Mouse (Mus musculus) heart, adult 9 months (tissue): ENCODE results near the gene Micu1.

Experiments
- DNase-seq, 2 experiments: peaks; one replicate each; pipeline ENCODE4 v3.0.0; 2022; ENCODE audit warnings: low spot score in 2 of 2

The Micu1 gene

DNA sequence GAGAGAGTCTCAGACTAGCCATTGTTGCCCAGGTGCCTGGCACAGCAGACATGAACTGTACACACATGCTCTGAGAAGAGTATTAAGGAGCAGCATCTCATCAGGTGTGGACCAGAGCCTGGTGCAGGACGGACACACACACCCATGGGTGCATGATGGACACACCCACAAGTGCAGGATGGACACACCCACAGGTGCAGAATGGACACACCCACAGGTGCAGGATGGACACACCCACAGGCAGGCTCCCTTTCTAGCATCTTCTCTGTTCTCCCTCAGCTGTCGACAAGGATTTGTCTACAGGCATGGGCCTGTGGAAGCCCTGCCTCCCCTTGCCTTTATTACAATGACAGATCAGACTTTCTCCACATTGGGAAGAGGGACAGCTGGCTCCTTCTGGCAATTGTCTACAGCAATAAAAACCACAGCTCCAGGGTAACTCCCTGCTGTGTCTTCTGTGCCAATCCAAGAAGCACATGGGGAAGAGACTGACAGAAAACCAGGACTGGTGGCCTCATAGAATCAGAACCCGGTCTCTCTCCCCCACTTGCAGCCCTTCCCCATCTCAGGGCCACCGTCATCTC is 107.8 kb downstream of the Micu1 start:
- DNase-seq = peak in 1 of 2 experiments; percentile 24

DNA sequence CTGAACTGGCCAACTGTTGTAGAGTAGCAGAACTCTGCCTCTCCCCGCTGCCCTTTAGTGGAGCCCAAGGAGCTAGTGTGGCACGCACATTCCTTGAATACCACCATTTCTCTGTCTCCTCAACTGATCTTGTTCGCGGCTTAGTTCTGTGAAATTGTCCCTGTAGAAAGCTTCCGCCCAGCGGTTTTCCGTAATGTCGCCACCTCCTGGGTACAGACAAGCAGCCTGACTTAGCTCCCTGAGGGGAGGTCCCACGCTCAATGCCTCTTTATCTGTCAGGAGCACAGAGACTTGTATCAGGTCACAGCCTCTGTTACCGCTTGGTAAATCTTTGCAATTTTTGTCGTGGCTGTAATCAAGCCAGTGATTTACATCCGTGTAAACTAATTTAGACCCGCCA is 110.7 kb downstream of the Micu1 start:
- no peak for DNase-seq

DNA sequence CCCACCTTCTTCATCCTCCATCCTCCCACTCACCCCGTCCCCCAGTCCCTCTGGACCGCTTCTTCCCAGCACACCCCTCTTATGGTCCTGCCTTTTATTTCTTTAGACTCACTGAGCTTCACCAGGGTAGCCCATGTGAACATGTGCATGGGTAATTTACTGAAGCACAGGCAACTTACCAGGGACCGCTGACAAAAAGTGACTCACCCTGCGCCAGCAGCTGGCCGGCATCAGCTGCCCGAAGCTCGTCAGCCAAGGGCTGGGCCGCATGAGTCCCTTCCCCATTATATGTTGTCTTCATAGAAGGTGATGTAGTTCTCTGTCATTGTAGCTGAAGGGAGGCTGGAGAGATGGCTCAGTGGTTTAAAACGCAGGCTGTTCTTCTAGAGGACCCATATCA is 111.5 kb downstream of the Micu1 start:
- DNase-seq = peak in 1 of 2 experiments; percentile 17

DNA sequence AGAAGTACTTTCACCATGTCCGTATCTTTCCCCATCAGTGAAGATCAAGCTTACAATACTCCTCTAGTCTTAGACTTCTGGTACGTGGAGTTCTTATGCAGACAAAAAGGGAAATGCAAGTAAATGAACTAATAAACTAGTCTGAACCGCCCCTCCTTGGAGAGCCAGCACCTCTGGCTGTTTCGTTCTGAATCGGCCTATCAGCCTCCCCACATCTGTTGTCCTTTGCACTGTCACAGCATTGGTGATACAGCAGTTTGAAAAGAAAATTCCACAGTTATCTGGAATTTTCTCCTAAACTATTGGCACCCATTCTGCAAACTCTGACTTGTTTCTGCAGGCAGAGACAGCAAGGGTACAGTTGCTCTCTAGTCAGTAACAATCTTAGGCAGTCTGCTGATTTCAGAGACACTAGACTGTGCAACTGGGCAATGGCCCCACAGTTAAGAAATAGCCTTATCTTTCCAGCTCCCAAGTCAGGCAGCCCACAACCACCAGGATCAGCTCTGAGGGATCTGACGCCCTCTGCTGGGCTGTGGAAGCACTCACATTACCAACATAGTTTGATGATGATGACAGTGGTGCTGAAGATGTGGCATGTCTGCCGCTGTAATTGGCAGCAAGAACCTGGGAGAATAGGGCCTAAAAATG is 112.4 kb downstream of the Micu1 start:
- DNase-seq = peak; percentile 66 to 70

DNA sequence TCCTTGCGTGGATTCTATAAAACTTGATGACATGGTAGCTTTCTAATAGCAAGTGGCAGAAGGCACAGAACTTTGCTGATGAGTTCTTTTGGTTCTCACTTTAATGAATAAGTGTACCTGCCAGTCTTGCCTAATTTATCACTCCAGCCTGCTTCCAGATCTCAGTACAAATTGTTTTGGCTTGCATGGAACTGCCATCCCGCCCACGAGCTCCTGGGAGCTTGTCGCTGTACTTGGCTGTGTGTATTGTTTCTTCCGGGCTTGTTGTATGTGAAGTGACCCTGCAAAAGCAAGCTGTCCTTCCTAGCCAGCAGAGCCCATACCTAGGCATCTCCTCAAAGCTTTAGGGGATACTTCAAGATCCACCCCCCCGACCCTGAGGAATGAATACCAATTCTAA is 114.3 kb downstream of the Micu1 start:
- DNase-seq = no peak

DNA sequence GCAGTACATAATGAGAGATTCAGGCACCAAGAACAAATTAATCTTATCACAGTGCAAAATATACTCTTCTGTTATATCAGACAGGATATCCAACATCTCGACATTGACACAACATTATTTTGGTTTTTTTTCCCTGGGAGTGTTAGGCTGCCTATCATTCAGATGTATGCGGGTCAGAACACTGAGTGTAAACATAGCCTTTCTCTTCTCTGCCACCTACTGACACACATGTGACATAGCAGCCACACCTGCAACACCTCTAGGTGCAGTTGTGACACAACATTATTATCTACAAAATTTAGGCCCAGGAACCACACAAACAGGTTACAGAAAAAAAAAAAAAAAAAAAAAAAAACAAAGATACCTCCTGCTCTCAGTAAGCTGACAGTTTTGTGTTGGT is 115.3 kb downstream of the Micu1 start:
- no peak for DNase-seq

DNA sequence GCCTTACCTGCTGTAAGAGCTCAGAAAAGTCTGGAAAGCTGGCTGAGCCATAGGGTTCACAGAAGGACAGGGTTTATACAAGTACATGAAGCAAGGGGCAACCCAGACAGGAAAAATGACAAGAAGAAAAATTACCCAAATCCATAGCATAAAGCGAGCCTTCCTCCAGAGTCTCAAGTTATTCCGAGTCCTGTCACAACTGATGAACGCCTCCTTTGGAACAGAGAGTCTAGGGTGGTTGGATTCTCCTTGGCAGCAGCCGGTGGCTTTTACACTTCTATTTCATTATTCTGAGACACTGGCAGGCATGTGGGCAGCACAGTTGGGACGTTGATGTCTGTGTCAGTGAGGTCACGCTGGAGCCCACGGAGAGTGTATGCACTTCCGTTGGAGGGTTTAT is 115.7 kb downstream of the Micu1 start:
- no peak for DNase-seq

DNA sequence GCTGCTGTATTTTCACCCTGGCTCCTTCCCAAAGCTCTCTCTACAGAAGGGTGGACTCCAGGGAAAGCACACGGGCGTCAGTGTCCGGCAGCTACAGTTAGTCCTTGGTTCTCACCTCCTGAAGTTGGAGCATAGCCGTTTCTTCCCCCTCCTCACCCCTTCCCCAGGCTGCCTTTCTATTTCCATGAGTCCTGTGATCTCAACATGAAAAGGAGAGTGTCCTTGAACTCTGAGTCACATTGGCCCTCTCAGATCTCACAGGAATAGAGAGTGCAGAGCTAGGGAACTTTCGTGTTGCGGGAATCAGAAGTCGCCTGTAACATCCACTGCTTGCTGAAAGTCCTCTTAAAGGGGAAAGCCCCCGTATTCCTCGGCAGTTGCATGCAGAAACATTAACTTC is 116.9 kb downstream of the Micu1 start:
- no peak for DNase-seq

DNA sequence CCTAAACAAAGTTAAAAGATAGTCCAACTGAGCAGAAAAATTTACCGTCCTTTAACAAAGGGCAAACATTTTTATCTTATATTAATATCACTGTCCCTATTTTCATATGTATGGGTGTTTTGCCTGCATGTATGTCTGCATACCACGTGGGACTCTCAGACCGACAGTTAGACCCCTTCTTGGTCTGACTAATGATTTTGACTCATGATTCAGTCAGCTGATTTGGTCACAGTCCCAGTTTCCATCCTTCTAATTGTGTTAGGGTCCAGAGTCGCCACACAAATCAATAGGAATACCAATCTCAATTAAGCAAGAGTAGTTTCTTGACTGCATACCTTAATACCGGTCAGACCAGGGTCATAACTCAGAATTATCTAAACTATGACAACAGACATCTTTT is 118.6 kb downstream of the Micu1 start:
- DNase-seq = no peak

DNA sequence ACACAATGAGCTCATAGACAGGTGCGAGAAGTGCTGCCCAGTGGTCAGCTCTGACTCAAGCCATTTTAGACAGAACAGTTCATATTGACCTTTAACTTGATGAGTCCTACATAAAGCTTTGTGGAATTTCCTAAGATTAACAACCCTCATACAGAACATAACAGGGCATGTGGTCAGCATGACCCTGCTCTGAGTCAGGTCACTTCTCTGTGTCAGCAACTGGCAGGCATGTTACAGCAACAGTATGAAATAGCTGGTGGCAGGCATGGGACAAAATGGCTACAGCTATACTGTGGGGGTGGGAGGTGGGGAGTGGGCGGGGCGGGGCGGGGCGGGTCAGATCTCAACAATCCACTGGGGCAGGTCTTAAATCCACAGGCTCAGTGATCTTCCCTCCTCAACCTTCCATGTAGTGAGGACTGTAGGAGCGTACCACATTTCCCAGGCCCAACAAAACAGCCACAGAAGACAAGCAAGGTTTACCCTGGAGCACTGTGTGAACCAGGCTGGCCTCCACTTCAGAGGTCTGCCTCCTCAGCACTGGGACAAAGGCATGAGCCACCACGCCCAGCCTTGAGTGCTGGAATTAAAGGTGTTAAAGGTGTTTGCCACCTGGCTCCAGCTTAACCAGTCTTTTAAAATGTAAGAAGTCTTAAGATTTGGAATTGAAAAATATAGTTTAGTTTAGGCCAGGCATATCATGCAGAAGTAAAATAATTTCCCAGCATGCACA is 119.2 kb downstream of the Micu1 start:
- no peak for DNase-seq

DNA sequence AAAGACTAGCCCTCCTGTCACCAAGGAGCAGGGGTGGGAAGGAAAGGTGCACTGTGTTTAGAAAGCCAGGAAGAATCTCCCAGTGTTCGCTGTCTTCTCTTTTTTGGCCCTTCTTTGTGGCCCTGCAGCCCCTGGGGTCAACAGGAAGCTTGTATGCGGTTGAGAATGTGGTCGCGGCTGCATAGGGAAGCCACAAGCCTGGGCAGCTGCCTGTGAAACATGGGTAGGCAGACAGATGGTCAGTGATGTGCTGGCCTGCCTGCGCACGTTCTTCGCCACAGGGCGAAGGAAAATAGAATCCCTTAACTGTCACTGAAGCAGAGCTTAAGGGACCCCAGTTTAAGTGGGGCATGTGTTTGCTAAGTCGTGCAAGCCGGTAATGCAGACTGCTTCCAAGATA is 120.6 kb downstream of the Micu1 start:
- no peak for DNase-seq

DNA sequence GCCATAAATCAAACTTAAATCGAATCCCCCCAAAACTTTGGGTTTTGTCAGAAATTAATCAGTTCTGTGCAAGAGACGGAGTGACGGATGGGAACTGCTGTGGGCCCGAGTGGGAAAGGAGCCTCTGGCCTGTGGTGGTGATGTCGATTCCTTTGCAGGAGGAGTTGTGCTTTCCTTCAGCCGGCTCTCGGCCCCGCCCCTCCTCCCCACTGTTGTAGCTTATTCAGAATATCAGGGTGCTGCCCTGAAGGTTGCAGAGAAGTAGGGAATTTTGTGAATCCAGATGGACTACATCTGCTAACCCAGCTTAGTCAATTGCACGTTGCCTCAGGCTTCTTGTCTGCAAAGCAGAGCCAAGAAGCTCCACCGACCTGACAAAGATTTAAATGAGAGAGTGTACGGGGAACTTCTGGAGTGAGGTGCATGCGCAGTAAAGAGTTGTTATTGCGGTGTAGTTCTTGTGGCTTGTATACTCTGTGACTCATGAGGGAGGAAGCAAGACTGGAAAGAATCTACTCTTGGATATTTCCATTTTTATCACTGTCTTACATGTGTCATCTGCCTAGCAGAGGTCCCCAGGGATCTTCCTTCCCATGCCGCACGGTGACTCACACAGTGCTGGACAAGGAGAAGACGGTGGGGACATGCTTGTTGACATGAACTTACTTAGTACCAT is 123.0 kb downstream of the Micu1 start:
- DNase-seq = peak; percentile 59 to 68

DNA sequence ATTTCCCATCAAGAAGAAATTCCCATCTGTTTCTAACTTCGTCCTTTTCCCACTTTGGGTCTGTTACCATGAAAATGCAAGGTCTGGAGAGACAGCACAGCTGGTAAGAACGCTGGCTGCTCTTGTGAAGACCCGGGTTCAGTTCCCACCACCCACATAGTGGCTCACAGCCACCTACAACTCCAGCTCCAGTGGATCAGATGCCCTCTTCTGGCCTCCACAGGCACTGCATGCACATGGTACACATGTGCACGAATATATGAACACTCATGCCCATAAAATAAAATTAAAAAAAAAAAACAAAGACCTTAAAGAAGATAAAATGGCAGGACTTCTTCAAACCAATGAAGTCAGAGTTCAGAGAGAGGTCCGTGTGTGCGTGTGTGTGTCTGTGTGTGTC is 127.6 kb downstream of the Micu1 start:
- no peak for DNase-seq

DNA sequence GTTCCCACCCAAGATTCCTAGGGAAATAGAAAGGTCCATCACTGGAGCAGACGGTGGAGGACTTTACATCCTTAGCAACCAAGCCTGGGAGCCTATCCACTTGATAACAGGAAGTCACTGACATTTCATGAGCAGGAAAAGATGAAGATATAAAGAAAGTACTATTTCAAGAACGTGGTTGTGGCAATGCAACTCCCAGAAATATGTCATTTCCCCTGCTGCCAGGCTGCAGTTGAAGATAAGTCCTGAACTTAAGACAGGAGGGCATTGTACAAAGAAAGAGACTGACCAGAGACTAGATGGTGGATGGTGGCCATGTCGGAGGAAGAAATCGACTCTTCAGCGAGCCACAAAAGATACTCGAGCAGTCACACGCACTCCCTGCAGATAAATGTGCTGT is 129.7 kb downstream of the Micu1 start:
- no peak for DNase-seq

DNA sequence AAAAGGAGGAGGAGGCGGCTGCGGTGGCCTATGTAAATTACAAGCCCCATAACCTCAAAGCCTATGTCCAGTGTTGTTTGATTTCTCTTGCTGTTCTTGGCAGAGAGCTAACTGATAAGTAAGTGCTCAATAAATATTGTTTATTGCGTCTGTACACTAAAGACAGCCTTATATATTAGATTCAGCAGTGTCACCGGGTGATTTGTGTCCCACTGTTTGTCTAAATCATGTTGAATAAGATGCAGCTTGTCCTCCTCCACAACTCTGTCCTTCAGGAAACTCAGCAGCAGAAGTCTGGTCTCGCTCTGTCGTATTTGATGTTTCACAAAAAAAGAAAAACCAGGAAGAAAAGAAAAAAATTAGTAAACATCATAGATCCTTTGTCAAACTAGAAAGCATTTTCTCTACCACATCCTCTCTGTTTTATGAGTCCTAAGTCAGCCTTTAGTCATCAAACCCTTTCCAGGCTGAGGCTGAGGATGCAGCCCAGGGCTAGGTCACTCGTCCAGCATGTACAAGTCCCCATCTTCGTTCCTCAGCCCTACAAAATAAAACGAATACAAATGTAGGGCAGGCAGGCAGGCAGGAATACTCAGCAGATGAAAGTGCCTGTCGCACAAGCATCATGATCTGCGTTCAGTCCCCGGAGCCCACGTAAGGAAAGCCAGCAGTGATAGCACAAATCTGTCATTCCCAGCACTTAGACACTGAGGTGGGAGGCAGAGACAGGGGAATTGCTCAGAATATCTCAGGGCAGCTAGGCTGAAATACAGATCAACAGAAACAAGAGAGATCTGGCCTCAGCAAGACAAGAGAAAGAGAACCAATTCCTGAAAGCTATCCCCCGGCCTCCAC is 133.3 kb downstream of the Micu1 start:
- no peak for DNase-seq

DNA sequence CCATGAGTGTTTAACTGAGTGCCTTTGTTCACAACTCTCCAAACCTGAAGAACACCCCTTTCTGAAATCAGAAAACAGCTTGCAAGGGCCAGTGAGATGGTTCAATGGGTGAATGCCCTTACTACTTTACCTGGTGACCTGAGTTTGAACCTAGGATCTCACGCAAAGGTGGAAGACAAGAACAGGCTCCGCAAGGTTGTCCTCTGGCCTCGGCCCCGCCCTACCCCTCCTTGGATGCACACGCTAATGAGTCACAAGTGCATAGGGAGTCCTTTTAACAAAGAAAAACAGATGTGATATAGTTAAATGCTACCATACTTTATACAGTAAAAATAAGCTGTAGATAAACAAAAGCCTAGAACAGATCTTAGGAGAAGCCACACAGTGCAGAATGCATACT is 135.2 kb downstream of the Micu1 start:
- no peak for DNase-seq

DNA sequence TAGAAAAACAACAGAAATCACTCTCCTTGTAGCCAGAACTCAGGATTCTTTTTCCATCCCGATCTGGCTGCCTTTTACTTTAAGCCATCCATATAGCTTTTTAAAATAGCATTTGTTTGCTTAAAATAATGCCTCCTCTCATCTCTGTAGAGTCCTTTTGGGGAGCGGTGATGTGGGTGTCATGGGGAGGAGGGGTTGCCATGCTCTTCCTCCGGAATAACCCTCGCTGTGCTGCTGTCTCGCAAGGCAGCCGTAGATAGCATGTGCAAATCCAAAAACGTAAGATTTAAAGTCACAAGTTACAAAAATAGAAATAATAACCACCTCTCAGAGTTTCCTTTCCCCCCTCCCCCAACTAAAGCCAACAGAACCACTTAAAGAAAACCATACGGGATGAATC is 139.2 kb downstream of the Micu1 start:
- DNase-seq = no peak

DNA sequence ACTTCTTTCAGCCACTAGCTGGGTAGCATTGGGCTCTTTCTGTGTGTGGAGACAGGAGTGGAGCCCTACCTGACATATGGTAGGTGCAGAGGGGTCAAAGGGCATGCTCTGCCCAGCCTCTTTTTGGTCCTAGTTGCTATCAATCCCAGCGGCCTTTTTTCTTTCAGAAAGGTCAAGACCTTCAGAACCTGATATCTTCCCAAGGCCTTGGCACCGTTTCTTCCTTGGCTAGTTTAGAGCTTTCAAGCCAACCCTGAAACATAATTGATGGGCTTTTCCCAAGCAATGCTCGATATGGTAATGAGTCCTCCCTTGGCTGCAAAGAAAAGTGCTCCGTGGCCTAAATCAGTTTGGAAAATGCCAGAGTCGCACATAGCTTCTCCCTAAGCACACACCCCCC is 140.8 kb downstream of the Micu1 start:
- DNase-seq = no peak

DNA sequence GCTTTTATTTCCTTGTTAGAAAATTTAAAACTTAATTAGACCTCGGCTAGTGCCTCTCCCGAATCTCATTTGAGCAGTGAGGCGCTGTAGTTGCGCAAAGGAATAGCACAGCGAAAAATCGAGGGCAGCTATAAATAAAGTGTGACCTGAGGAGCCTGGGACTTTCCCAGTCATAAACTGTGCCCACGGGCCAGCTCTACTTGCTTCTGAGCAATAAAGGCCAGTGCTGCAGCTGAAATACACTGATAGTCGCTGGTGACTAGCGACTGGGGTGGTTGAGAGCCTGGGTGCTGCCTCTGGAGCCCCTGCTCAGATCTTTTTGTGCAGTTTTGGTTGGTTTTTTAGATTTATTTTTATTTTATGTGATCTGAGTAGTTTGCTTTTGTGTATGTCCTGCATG is 142.4 kb downstream of the Micu1 start:
- no peak for DNase-seq

DNA sequence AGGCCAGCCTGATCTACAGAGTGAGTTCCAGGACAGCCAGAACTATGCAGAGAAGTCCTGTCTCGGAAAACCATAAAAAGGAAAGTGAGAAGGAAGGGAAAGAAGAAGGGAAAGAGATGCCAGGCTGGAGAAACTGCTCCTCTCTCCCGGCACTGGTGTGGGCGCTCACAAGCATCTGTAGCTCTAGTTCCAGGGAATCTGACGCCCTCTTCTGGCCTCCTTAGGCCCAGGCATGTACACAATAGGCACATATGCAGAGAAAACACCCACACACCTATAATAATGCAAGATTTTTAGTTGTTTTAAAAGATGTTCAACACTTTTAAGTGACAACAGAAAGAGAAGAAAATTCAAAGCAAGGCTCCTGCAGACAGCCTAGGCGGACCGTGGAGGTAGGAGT is 144.1 kb downstream of the Micu1 start:
- no peak for DNase-seq

DNA sequence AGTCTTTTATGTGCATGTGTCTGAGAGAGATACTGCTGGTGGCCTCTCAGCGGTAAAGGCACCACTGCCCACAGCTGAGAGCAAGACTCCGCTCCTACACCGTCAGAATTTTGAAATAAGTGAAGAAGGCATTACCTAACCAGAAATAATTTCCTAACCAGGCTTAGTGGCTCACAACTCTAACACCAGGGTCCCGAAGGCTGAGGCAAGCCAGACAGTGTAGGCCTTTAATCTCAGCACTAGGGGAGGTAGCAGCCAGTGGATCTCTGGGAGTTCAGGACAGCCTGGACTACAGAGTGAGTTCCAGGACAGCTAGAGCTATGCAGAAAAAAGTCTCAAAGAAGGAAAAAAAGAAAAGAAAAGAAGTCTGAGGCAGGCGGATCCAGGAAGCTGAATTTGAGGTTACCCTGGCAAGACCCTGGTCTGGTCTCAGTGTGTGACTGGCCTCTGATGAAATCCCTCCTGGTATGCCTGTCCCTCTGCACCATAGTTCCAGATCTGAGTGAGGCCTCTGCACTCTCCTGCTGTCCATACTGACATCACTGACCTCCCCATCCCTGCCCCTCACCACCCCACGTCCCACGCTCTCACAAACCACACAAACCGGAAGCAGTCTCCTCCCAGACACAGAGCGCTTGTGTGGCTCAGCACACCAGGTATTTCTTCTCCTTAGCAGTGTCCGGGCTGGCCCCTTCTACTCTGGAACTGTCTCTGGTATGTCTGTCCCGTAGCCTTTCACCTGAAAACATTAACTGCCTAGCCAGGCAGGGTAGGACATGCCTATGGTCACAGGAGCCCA is 146.0 kb downstream of the Micu1 start:
- no peak for DNase-seq
